Mouse (Mus musculus) urinary bladder, postnatal 14 days (tissue): ENCODE data around the gene Arhgap33.
"Not testable (repeated sequence)": the region's sequence is repeated elsewhere in the genome, so short reads cannot be mapped to it uniquely, and the experiment has no call there.

Source experiments
- DNase-seq: peaks from one replicate; pipeline ENCODE4 v3.0.0; 2021; ENCODE audit warnings: low spot score

Gene Arhgap33

DNA sequence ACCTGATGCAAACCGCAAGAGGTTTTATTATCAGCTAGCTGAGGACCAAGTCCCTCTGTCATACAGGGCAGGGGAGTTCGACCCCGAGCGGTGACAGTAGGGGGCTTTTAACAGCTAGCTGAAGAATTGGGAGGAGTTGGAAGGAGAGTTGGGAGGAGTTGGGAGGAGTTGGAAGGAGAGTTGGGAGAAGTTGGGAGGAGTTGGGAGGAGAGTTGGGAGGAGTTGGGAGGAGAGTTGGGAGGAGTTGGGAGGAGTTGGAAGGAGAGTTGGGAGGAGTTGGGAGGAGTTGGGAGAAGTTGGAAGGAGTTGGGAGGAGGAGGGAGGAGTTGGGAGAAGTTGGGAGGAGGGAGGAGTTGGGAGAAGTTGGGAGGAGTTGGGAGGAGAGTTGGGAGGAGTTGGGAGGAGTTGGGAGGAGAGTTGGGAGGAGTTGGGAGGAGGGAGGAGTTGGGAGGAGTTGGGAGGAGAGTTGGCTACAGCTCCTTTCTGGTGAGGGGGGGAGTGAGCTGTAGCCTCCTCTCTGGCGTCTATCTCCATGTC lies 39.3 kb downstream of the Arhgap33 start:
- DNase-seq: not testable (repeated sequence)

DNA sequence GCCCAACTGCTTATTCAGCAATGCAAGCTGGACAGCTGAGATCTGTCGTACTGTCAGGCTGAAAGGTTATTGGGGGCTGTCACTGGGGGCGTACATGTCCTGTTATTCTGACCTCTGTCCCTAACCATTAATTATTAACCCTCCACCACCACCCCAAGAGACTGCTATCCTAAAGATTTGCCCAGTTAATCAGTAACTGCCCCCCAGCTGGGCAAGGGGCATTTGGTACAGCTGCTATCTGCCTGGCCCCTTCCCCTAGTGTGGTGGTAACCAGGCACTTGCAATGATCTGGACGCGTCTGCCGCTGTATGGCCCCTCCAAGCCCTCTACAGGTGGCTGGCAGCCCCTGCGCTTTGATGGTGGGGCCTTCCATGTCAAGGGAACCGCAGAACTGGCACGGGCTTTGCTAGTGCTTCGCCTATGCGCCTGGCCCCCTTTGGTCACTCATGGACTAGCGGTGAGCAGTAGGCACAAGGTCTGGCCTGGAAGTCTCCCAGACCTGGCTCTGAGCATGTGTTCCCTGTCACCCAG lies 41.4 kb downstream of the Arhgap33 start, which contains the start of gene Prodh2:
Gene Prodh2 (plus strand): TSS at position 222 of the 531 bp plus-strand sequence.
- no peak for DNase-seq

DNA sequence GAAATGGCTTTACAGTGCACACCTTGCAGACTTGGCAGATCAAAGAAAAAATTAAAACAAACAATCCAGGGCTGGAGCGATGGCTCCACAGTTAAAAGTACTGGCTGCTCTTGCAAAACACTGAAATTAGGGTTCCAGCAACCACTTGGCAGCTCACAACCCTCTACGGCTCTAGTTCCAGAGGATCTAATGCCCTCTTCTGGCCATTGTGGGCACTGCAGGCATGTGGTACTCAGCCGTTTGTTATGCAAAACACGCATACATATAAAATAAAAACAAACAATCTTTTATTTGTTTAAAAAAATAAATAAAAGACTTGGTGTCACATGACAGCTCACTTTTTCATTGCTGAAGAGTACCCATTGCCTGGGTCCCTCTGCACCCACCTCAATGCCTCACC lies 42.1 kb downstream of the Arhgap33 start:
- peak; percentile 82 for DNase-seq

- no peak for DNase-seq
Observed at GRCm38 (mm10) chr7:30490957-30491307, 43.9 kb downstream of the Arhgap33 start.

DNA sequence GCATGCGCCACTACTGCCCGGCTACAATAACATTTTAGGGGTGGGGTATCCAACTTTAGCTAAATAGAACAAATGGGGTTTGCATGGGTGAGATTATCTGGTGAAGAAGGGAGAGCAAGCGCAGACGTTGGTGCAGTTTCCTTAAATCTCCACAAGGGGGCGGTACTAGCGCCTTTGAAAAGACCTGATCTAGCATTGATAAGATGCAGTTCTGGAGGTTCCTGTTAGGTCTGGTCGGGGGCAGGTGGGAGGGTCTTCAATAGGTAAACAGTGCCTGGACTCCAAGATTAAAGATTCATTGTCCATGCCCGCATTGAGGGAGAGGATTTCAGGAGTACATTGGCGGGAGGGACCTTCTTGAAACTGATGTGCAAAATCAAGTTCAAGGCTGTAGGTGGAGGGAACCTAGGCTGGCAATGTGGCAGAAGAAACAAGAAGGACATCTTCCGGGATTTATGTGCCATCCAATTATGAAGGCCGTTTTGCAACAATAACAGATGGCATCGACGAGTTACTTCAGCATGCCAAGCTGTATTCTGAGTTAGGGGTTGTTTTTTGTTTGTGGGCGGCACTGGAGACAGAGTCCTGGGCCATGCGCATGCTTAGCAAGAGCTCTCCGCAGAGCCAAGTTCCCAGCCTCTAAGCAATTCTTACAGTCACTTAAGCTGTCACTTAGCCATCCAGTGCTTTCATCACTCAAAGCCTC lies 44.5 kb downstream of the Arhgap33 start:
- DNase-seq: peak; percentile 23

DNA sequence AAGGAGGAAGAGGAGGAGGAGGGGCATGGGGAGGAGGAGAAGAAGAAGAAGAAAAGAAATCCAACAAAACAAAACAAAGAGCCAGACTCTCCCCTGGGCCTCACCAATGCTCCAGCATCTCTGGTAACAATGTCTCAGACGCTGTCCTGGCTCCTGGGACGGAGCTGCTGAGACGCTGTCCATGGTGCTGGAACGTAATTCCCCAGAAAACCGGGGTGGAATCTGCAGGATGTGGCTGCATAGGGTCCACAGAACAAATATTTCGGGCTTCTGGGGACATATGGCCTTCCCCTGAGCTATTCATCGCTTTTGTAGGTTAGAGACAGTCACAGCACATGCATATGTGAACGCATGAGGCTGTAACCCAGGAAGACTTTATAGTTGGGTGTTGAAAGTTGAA lies 50.6 kb downstream of the Arhgap33 start:
- DNase-seq: peak; percentile 26

DNA sequence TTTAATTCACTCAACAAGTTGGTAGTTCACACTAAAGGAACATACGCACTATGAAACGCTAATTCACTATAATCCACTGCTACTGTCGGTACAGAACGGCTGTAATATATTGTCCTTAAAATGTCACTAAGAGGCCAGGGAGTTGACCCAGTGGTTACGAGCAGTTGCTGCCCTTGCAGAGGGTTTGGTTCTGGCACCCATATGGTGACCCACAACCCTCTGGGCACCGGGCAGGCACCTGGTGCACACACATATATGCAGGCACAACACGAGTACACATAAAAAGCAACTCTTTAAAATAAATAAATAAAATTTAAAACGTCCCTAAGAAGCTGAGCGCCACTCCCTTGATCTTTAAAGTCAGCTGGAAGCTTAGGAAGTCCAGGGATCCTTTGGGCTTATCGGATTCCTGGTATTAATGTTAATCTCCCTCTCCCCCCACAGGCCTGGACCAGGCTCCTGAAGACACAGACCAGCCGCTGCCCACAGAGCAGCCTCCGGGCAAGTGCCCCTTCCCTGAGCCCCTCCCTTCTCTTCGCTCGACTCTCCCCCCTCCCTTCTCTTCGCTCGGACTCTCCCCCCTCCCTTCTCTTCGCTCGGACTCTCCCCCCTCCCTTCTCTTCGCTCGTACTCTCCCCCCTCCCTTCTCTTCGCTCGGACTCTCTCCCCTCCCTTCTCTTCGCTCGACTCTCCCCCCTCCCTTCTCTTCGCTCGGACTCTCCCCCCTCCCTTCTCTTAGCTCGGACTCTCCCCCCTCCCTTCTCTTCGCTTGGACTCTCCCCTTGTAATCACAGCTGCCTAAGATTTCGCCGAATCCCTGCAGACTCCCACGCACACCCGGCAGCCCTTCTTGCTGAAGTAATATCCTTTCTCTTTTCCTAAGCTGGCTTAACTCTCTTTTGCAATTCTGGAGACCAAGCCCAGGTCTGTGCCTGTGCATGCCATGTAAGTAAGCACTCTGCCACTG lies 57.2 kb downstream of the Arhgap33 start:
- no peak for DNase-seq

GRCm38 (mm10) chr7:30476136-30476535 lies 58.7 kb downstream of the Arhgap33 start:
- not testable (repeated sequence) for DNase-seq

- DNase-seq: no peak
Observed at GRCm38 (mm10) chr7:30474999-30475398, 59.9 kb downstream of the Arhgap33 start.

DNA sequence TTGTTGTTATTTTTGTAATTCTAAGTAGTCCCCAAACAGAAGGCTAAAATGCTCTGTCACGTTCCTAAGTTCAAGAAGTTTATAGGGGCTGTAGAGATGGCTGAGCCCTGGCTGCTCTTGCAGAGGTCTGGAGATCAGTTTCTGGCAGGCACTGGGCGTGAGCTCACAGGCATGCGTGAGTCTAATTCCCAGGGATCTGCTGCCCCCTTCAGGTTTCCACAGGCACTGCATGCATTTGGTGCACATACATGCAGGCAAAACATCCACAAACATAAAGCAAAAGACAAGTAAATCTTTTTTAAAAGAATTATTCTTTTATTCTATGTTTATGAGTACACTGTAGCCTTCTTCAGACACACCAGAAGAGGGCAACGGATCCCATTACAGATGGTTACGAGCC lies 62.4 kb downstream of the Arhgap33 start:
- peak; percentile 15 for DNase-seq
